In the genomic region with DNA sequence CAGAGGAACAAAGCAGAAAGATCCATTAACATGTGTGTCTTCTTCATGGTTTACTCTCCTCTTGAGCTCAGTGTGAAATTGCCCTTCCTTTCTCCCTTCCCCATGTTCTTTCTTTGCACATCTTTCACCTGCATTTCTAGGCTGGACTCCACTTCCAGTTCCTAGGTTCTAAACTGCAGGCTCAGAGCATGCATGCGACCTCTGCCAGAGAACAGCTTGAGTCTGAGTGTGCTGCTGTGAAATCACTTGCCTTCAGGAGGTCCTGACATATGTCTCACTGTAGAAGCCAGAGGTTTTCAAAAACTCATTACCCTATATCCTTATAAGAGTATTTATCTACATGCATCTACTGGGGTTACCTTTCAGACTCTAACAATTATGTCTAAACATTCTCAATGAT, we compare ENCODE assay signal across 14 mouse cellular contexts.
"Had no signal": no experiment of that assay in that cellular context is flagged by ENCODE, and none has a peak within 500 bp of the region (broad histone marks: within the 10 kb centered on the region; RNA-seq: fewer than 3 reads in every experiment).

No protein-coding gene starts in this region.

- ATAC-seq: lung, postnatal 0 days; midbrain, embryonic 13.5 days; midbrain, embryonic 15.5 days had no signal

- DNase-seq: lung, adult 2 months; lung, postnatal 14 days; lung, postnatal 36 days; retina, postnatal 1 day; right cerebral cortex, adult 18-20 months; right cerebral cortex, postnatal 25 days; right cerebral cortex, postnatal 4 days; spleen, adult 18-20 months; thymus, adult 18-20 months; thymus, postnatal 14 days; thymus, postnatal 36 days had no signal
